Mouse (Mus musculus): ENCODE data around the gene Gm29797. TPM values are rescaled to one million over a fixed set of nuclear protein-coding genes. Genes with fewer than 3 reads are reported as not detected.

Gene Gm29797
- polyA plus RNA-seq, 1 experiment from 2014 or later, result not detected

GRCm38 (mm10) chr2:181683381-181683780 lies 26.5 kb downstream of the Gm29797 start:
- WGBS, result 61% methylated on average over 4 of the region's 4 CpGs
- H3K4me2 ChIP-seq (replicated peaks; ENCODE audit: low read depth, low read length), result no peak overlapping the region
- H3K9ac ChIP-seq (ENCODE audit: low read depth, low read length), result no peak overlapping the region
- DNase-seq (ENCODE audit: low spot score), result no peak
- no peaks in the 10 kb centered on the region for H3K27me3 ChIP-seq (ENCODE audit: control insufficient read depth, insufficient read depth, low read length)
- no peak overlapping the region for H3K4me3 ChIP-seq (ENCODE audit: low read depth, low read length)
- no peak overlapping the region for H3K27ac ChIP-seq (ENCODE audit: low read depth, low read length)
- no peaks in the 10 kb centered on the region for H3K9me3 ChIP-seq (ENCODE audit: control insufficient read depth, low read length)
- ATAC-seq (ENCODE audit: low FRiP score), result no peak
- H3K36me3 ChIP-seq (ENCODE audit: control insufficient read depth, insufficient read depth, low read length), result peaks cover 3% of the 10 kb centered on the region; the same call in 1 of the 2 replicates
- peaks cover 7% of the 10 kb centered on the region; the same call in 1 of the 2 replicates for H3K4me1 ChIP-seq (replicated peaks; ENCODE audit: control insufficient read depth, insufficient read depth, low read length)

- Histone ChIP-seq H3K9me3 (ENCODE audit: control insufficient read depth, low read length) (no peaks in the 10 kb centered on the region), H3K4me2 (replicated peaks; ENCODE audit: low read depth, low read length) (no peak overlapping the region), H3K36me3 (ENCODE audit: control insufficient read depth, insufficient read depth, low read length) (peaks cover 3% of the 10 kb centered on the region; the same call in 1 of the 2 replicates), H3K9ac (ENCODE audit: low read depth, low read length) (no peak overlapping the region), H3K4me3 (ENCODE audit: low read depth, low read length) (no peak overlapping the region), H3K4me1 (replicated peaks; ENCODE audit: control insufficient read depth, insufficient read depth, low read length) (peaks cover 7% of the 10 kb centered on the region; the same call in 1 of the 2 replicates), H3K27ac (ENCODE audit: low read depth, low read length) (no peak overlapping the region), H3K27me3 (ENCODE audit: control insufficient read depth, insufficient read depth, low read length) (no peaks in the 10 kb centered on the region)
- 93% methylated on average over 1 of the region's 1 CpGs for WGBS
- ATAC-seq (ENCODE audit: low FRiP score) (no peak), DNase-seq (ENCODE audit: low spot score) (no peak)
These were observed 27.9 kb downstream of the Gm29797 start for GRCm38 (mm10) chr2:181684713-181685112.

GRCm38 (mm10) chr2:181685686-181686085 lies 28.9 kb downstream of the Gm29797 start:
- Histone ChIP-seq H3K4me3 (ENCODE audit: low read depth, low read length) (no peak overlapping the region), H3K9ac (ENCODE audit: low read depth, low read length) (no peak overlapping the region), H3K36me3 (ENCODE audit: control insufficient read depth, insufficient read depth, low read length) (peaks cover 3% of the 10 kb centered on the region; the same call in 1 of the 2 replicates), H3K4me1 (replicated peaks; ENCODE audit: control insufficient read depth, insufficient read depth, low read length) (peaks cover 7% of the 10 kb centered on the region; the same call in 1 of the 2 replicates), H3K27me3 (ENCODE audit: control insufficient read depth, insufficient read depth, low read length) (no peaks in the 10 kb centered on the region), H3K9me3 (ENCODE audit: control insufficient read depth, low read length) (no peaks in the 10 kb centered on the region), H3K4me2 (replicated peaks; ENCODE audit: low read depth, low read length) (no peak overlapping the region), H3K27ac (ENCODE audit: low read depth, low read length) (no peak overlapping the region)
- ATAC-seq (ENCODE audit: low FRiP score), result no peak
- WGBS, result 94% methylated on average over 4 of the region's 4 CpGs
- DNase-seq (ENCODE audit: low spot score), result no peak

DNA sequence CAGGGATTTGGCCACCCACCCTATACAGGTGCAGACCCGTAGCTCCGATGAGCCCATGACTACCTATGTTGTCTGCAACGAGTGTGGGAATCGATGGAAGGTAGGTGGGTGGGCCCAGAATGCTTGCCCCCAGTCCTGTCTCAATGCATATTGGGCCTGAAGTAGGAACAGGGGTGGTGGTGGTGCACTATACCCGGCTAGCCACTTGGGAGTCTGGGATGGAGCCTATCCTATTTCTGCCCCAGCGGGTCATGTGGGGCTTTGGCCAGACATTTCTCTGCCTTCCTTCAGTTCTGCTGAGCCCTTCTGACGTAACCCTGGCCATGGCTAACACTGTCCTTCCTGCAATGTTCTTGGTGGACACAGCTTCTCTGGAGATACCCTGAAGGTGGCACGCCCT lies 30.8 kb downstream of the Gm29797 start:
- ATAC-seq (ENCODE audit: low FRiP score) (no peak), DNase-seq (ENCODE audit: low spot score) (no peak)
- no peak overlapping the region for H3K27ac ChIP-seq (ENCODE audit: low read depth, low read length)
- H3K36me3 ChIP-seq (ENCODE audit: control insufficient read depth, insufficient read depth, low read length), result peaks cover 3% of the 10 kb centered on the region; the same call in 1 of the 2 replicates
- H3K4me1 ChIP-seq (replicated peaks; ENCODE audit: control insufficient read depth, insufficient read depth, low read length), result no peaks in the 10 kb centered on the region
- H3K4me3 ChIP-seq (ENCODE audit: low read depth, low read length), result no peak overlapping the region
- H3K27me3 ChIP-seq (ENCODE audit: control insufficient read depth, insufficient read depth, low read length), result no peaks in the 10 kb centered on the region
- no peak overlapping the region for H3K9ac ChIP-seq (ENCODE audit: low read depth, low read length)
- WGBS, result 90% methylated on average over 8 of the region's 8 CpGs
- H3K4me2 ChIP-seq (replicated peaks; ENCODE audit: low read depth, low read length), result no peak overlapping the region
- no peaks in the 10 kb centered on the region for H3K9me3 ChIP-seq (ENCODE audit: control insufficient read depth, low read length)

- ATAC-seq (ENCODE audit: low FRiP score) (no peak), DNase-seq (ENCODE audit: low spot score) (no peak)
- Histone ChIP-seq H3K4me3 (ENCODE audit: low read depth, low read length) (no peak overlapping the region), H3K4me2 (replicated peaks; ENCODE audit: low read depth, low read length) (no peak overlapping the region), H3K36me3 (ENCODE audit: control insufficient read depth, insufficient read depth, low read length) (peaks cover 3% of the 10 kb centered on the region; the same call in 1 of the 2 replicates), H3K4me1 (replicated peaks; ENCODE audit: control insufficient read depth, insufficient read depth, low read length) (no peaks in the 10 kb centered on the region), H3K9ac (ENCODE audit: low read depth, low read length) (no peak overlapping the region), H3K27ac (ENCODE audit: low read depth, low read length) (no peak overlapping the region), H3K27me3 (ENCODE audit: control insufficient read depth, insufficient read depth, low read length) (no peaks in the 10 kb centered on the region), H3K9me3 (ENCODE audit: control insufficient read depth, low read length) (no peaks in the 10 kb centered on the region)
- WGBS, result 92% methylated on average over 10 of the region's 10 CpGs
These were observed 32.8 kb downstream of the Gm29797 start for GRCm38 (mm10) chr2:181689466-181690160.

- no peaks in the 10 kb centered on the region for H3K27me3 ChIP-seq (ENCODE audit: control insufficient read depth, insufficient read depth, low read length)
- no peak overlapping the region for H3K4me2 ChIP-seq (replicated peaks; ENCODE audit: low read depth, low read length)
- no peak overlapping the region for H3K9ac ChIP-seq (ENCODE audit: low read depth, low read length)
- H3K36me3 ChIP-seq (ENCODE audit: control insufficient read depth, insufficient read depth, low read length), result peaks cover 3% of the 10 kb centered on the region; the same call in 1 of the 2 replicates
- H3K9me3 ChIP-seq (ENCODE audit: control insufficient read depth, low read length), result no peaks in the 10 kb centered on the region
- no peak overlapping the region for H3K4me3 ChIP-seq (ENCODE audit: low read depth, low read length)
- ATAC-seq (ENCODE audit: low FRiP score) (no peak), DNase-seq (ENCODE audit: low spot score) (no peak)
- no peak overlapping the region for H3K27ac ChIP-seq (ENCODE audit: low read depth, low read length)
- no peaks in the 10 kb centered on the region for H3K4me1 ChIP-seq (replicated peaks; ENCODE audit: control insufficient read depth, insufficient read depth, low read length)
- WGBS, result 91% methylated on average over 6 of the region's 6 CpGs
These were observed 34.2 kb downstream of the Gm29797 start for GRCm38 (mm10) chr2:181691083-181691482.

DNA sequence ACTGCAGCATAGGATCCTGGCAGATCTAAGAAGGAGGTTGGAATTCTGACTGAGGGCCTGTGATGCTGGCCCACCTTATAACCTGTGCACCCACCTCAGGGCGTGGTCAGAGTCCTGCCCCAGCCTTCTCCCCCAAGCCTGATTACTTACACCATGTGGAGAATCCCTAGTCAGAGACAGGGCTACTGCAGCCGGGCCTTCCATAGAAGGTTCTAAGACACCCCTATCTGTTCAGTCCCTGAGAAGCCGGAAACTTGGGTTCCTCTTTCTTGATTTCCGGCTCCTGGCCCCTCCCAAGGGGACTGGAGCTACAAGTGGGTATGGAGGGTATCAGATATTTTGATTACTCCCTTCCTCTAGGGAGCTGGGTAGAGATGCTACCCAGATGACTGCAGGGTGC lies 34.7 kb downstream of the Gm29797 start:
- WGBS, result 97% methylated on average over 4 of the region's 4 CpGs
- H3K4me2 ChIP-seq (replicated peaks; ENCODE audit: low read depth, low read length), result no peak overlapping the region
- H3K36me3 ChIP-seq (ENCODE audit: control insufficient read depth, insufficient read depth, low read length), result peaks cover 3% of the 10 kb centered on the region; the same call in 1 of the 2 replicates
- H3K4me1 ChIP-seq (replicated peaks; ENCODE audit: control insufficient read depth, insufficient read depth, low read length), result no peaks in the 10 kb centered on the region
- H3K4me3 ChIP-seq (ENCODE audit: low read depth, low read length), result no peak overlapping the region
- ATAC-seq (ENCODE audit: low FRiP score), result no peak
- no peaks in the 10 kb centered on the region for H3K9me3 ChIP-seq (ENCODE audit: control insufficient read depth, low read length)
- H3K9ac ChIP-seq (ENCODE audit: low read depth, low read length), result no peak overlapping the region
- DNase-seq (ENCODE audit: low spot score), result no peak
- no peak overlapping the region for H3K27ac ChIP-seq (ENCODE audit: low read depth, low read length)
- no peaks in the 10 kb centered on the region for H3K27me3 ChIP-seq (ENCODE audit: control insufficient read depth, insufficient read depth, low read length)

DNA sequence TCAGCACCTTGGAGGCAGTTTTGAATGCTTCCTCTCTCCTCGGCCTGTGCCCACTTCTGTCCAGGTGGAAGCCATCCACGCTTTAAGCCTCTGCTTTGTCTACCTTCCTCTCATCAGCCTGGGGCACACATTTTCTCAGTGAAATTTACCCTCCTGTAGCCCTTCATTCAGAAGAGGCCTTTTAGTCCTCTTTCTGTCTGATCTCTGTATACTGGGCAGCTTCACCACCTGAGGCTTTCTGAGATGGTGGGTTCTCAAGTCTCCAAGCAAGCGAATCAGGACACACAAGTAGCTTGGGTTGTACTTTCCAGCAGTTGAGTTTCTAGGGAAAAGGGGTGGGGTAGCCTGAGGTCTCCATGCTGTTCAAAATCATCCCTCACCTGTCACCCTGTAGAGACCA lies 35.5 kb downstream of the Gm29797 start:
- no peak for DNase-seq (ENCODE audit: low spot score)
- Histone ChIP-seq H3K4me3 (ENCODE audit: low read depth, low read length) (no peak overlapping the region), H3K4me2 (replicated peaks; ENCODE audit: low read depth, low read length) (no peak overlapping the region), H3K27me3 (ENCODE audit: control insufficient read depth, insufficient read depth, low read length) (no peaks in the 10 kb centered on the region), H3K9me3 (ENCODE audit: control insufficient read depth, low read length) (no peaks in the 10 kb centered on the region), H3K4me1 (replicated peaks; ENCODE audit: control insufficient read depth, insufficient read depth, low read length) (no peaks in the 10 kb centered on the region), H3K36me3 (ENCODE audit: control insufficient read depth, insufficient read depth, low read length) (peaks cover 3% of the 10 kb centered on the region; the same call in 1 of the 2 replicates), H3K9ac (ENCODE audit: low read depth, low read length) (no peak overlapping the region), H3K27ac (ENCODE audit: low read depth, low read length) (no peak overlapping the region)
- WGBS, result 92% methylated on average over 3 of the region's 3 CpGs
- ATAC-seq (ENCODE audit: low FRiP score), result no peak
